Mouse (Mus musculus) CH12.LX (cell line): ENCODE measurements at regions not wholly inside any gene's neighbourhood (a gene's known extent, or its start where the extent isn't known, plus 50 kb on each side); places are given as distances from the start of the nearest gene placed in this dataset.

ENCODE experiments used
- DNase-seq: peaks from one replicate; pipeline ENCODE4 v3.0.0-alpha.2; 2013; ENCODE audit errors: extremely low read depth
- H3K27ac ChIP-seq: 2 replicates; pipeline ENCODE4 v1.5.1; 2012; ENCODE audit warnings: low read depth, mild to moderate bottlenecking, control low read depth, moderate library complexity; ENCODE audit not compliant: insufficient read depth
- H3K27me3 ChIP-seq: replicated peaks from 2 replicates; pipeline ENCODE3; 2012; ENCODE audit warnings: inconsistent platforms
- H3K36me3 ChIP-seq, 2 experiments: replicated peaks in 1 of 2; 2 replicates each; pipeline versions ENCODE3 to v1.6.1; 2012; ENCODE audit warnings: inconsistent platforms in 1 of 2, low read length in 1 of 2, mild to moderate bottlenecking in 1 of 2, mixed read lengths in 1 of 2, moderate library complexity in 1 of 2; ENCODE audit not compliant: control insufficient read depth in 1 of 2, insufficient read depth in 1 of 2
- H3K4me1 ChIP-seq, 2 experiments: 2 replicates each; pipeline ENCODE4 v1.6.1; 2012; ENCODE audit warnings: inconsistent platforms in 1 of 2, moderate library complexity in 1 of 2; ENCODE audit not compliant: insufficient read depth in 2 of 2, control insufficient read depth in 1 of 2
- H3K4me2 ChIP-seq: 2 replicates; pipeline ENCODE4 v1.6.1; 2012; ENCODE audit warnings: low read depth, mild to moderate bottlenecking, control low read depth; ENCODE audit not compliant: poor library complexity, insufficient read depth, severe bottlenecking
- H3K4me3 ChIP-seq, 3 experiments: fragments of 150-350 bp in 1 of 3; sonication (generic) in 1 of 3; replicated peaks in 1 of 3; 2 replicates each; pipeline versions ENCODE3 to v1.5.1; 2011 to 2012; ENCODE audit warnings: low read depth in 2 of 3, low read length in 2 of 3, mild to moderate bottlenecking in 2 of 3, moderate library complexity in 2 of 3, control low read depth in 1 of 3, improper control_type of control experiment in 1 of 3, inconsistent platforms in 1 of 3, mixed read lengths in 1 of 3; ENCODE audit not compliant: poor library complexity in 1 of 3
- H3K79me2 ChIP-seq: replicated peaks from 2 replicates; pipeline ENCODE4 v1.6.1; 2012; ENCODE audit warnings: mild to moderate bottlenecking, moderate library complexity; ENCODE audit not compliant: control insufficient read depth, poor library complexity, insufficient read depth, severe bottlenecking; ENCODE audit errors: extremely low read depth
- H3K9ac ChIP-seq: 2 replicates; pipeline ENCODE4 v1.6.1; 2012; ENCODE audit warnings: low read depth, mild to moderate bottlenecking, control low read depth, moderate library complexity; ENCODE audit not compliant: insufficient read depth
- H3K9me3 ChIP-seq: replicated peaks from 2 replicates; pipeline ENCODE3; 2012; ENCODE audit warnings: low read length, inconsistent platforms, mixed read lengths
- BHLHE40 ChIP-seq: IDR thresholded peaks from 2 replicates; pipeline ENCODE4 v1.6.1; 2011; ENCODE audit warnings: mild to moderate bottlenecking, low read depth, low read length, improper control_type of control experiment
- CHD1 ChIP-seq: IDR thresholded peaks from 2 replicates; pipeline ENCODE4 v1.6.1; 2012; ENCODE audit warnings: low read depth, low read length, improper control_type of control experiment, inconsistent platforms
- CHD2 ChIP-seq: IDR thresholded peaks from 2 replicates; pipeline ENCODE4 v1.6.1; 2011; ENCODE audit warnings: low read length, improper control_type of control experiment
- CTCF ChIP-seq, 2 experiments: IDR thresholded peaks in 1 of 2; conservative IDR thresholded peaks in 1 of 2; 2 replicates each; pipeline ENCODE4 v1.5.1; 2011 to 2012; ENCODE audit warnings: low read depth in 2 of 2, low read length in 2 of 2, improper control_type of control experiment in 1 of 2, inconsistent platforms in 1 of 2, mild to moderate bottlenecking in 1 of 2, moderate library complexity in 1 of 2
- GABPA ChIP-seq: IDR thresholded peaks from 2 replicates; pipeline ENCODE4 v1.6.1; 2012; ENCODE audit warnings: low read depth, low read length, improper control_type of control experiment, inconsistent platforms; ENCODE audit not compliant: insufficient replicate concordance
- HCFC1 ChIP-seq: IDR thresholded peaks from 2 replicates; pipeline ENCODE4 v1.6.1; 2012; ENCODE audit warnings: low read depth, mild to moderate bottlenecking, inconsistent platforms, low read length, improper control_type of control experiment
- IRF4 ChIP-seq: IDR thresholded peaks from 2 replicates; pipeline ENCODE4 v1.6.1; 2014; ENCODE audit warnings: low read depth, mild to moderate bottlenecking, inconsistent platforms, low read length, improper control_type of control experiment
- JUN ChIP-seq: IDR thresholded peaks from 2 replicates; pipeline ENCODE4 v1.6.1; 2011; ENCODE audit warnings: low read depth, mild to moderate bottlenecking, low read length, improper control_type of control experiment, moderate library complexity; ENCODE audit not compliant: insufficient read depth
- KAT2A ChIP-seq: IDR thresholded peaks from 2 replicates; pipeline ENCODE4 v1.6.1; 2012; ENCODE audit warnings: low read length, improper control_type of control experiment, inconsistent platforms; ENCODE audit not compliant: insufficient replicate concordance
- MAFK ChIP-seq: IDR thresholded peaks from 2 replicates; pipeline ENCODE4 v1.6.1; 2011; ENCODE audit warnings: low read length, improper control_type of control experiment; ENCODE audit not compliant: insufficient replicate concordance
- MAX ChIP-seq: IDR thresholded peaks from 2 replicates; pipeline ENCODE4 v1.6.1; 2011; ENCODE audit warnings: low read length, improper control_type of control experiment
- MEF2A ChIP-seq: IDR thresholded peaks from 2 replicates; pipeline ENCODE4 v1.6.1; 2014; ENCODE audit warnings: low read depth, mild to moderate bottlenecking, inconsistent platforms, low read length, improper control_type of control experiment, borderline replicate concordance
- MXI1 ChIP-seq: IDR thresholded peaks from 2 replicates; pipeline ENCODE4 v1.6.1; 2011; ENCODE audit warnings: mild to moderate bottlenecking, low read depth, low read length, improper control_type of control experiment
- MYC ChIP-seq: IDR thresholded peaks from 2 replicates; pipeline ENCODE4 v1.6.1; 2011; ENCODE audit warnings: low read depth, mild to moderate bottlenecking, improper control_type of control experiment, low read length
- NELFE ChIP-seq: IDR thresholded peaks from 2 replicates; pipeline ENCODE4 v1.6.1; 2011; ENCODE audit warnings: low read depth, low read length, improper control_type of control experiment
- PAX5 ChIP-seq: IDR thresholded peaks from 2 replicates; pipeline ENCODE4 v1.6.1; 2012; ENCODE audit warnings: low read length, inconsistent platforms, mixed read lengths
- POLR2A ChIP-seq: IDR thresholded peaks from 2 replicates; pipeline ENCODE4 v1.6.1; 2011; ENCODE audit warnings: low read depth, mild to moderate bottlenecking, improper control_type of control experiment, low read length
- RAD21 ChIP-seq: IDR thresholded peaks from 2 replicates; pipeline ENCODE4 v1.6.1; 2011; ENCODE audit warnings: low read depth, mild to moderate bottlenecking, low read length, improper control_type of control experiment, moderate library complexity
- SMC3 ChIP-seq: IDR thresholded peaks from 2 replicates; pipeline ENCODE4 v1.6.1; 2011; ENCODE audit warnings: low read depth, low read length, improper control_type of control experiment
- TBP ChIP-seq: conservative IDR thresholded peaks from 2 replicates; pipeline ENCODE4 v1.6.1; 2011; ENCODE audit warnings: low read depth, low read length, improper control_type of control experiment
- TCF12 ChIP-seq: IDR thresholded peaks from 2 replicates; pipeline ENCODE4 v1.6.1; 2014; ENCODE audit warnings: low read depth, mild to moderate bottlenecking, inconsistent platforms, low read length, improper control_type of control experiment
- USF1 ChIP-seq: IDR thresholded peaks from 2 replicates; pipeline ENCODE4 v1.6.1; 2014; ENCODE audit warnings: low read depth, mild to moderate bottlenecking, inconsistent platforms, low read length, improper control_type of control experiment
- USF2 ChIP-seq: conservative IDR thresholded peaks from 2 replicates; pipeline ENCODE4 v1.6.1; 2011; ENCODE audit warnings: low read depth, low read length, improper control_type of control experiment
- ZKSCAN1 ChIP-seq: IDR thresholded peaks from 2 replicates; pipeline ENCODE4 v1.6.1; 2012; ENCODE audit warnings: low read depth, inconsistent platforms, low read length, improper control_type of control experiment, borderline replicate concordance
- ZMIZ1 ChIP-seq: IDR thresholded peaks from 2 replicates; pipeline ENCODE4 v1.6.1; 2012; ENCODE audit warnings: low read depth, mild to moderate bottlenecking, inconsistent platforms, low read length, improper control_type of control experiment
- ZNF384 ChIP-seq: IDR thresholded peaks from 2 replicates; pipeline ENCODE4 v1.6.1; 2012; ENCODE audit warnings: low read depth, low read length, improper control_type of control experiment, inconsistent platforms
- dilution Hi-C: fragments of 300-500 bp; cut with MboI; formaldehyde crosslinking; loops from 2 replicates; pipeline ENCODE4 v1.14.3; 2020; ENCODE audit warnings: low sequenced_read_pairs; ENCODE audit not compliant: extremely low pct_unique_long_range_greater_than_20kb, extremely low pct_ligation_motif_present
- in situ Hi-C: fragments of 300-500 bp; cut with MboI; formaldehyde crosslinking; loops from 3 replicates; pipeline ENCODE4 v1.14.3; 2019; ENCODE audit warnings: low sequenced_read_pairs, low pct_ligation_motif_present, low pct_unique_long_range_greater_than_20kb, mixed read lengths

GRCm38 (mm10) chr3:133965322-133965721 lies 271.0 kb upstream of the Cxxc4 start:
- Histone ChIP-seq H3K4me2 (no peak overlapping the region), H3K9ac (no peak overlapping the region), H3K4me1 (no peaks in the 10 kb centered on the region), H3K4me3 (no peak overlapping the region), H3K36me3 (no peaks in the 10 kb centered on the region), H3K79me2 (no peaks in the 10 kb centered on the region), H3K27me3 (no peaks in the 10 kb centered on the region), H3K9me3 (no peaks in the 10 kb centered on the region), H3K27ac (no peak overlapping the region)
- no peak for TF ChIP-seq KAT2A
- no peak for TF ChIP-seq ZNF384
- TF ChIP-seq ZKSCAN1, result no peak
- no peak for TF ChIP-seq RAD21
- TF ChIP-seq TCF12, result no peak
- TF ChIP-seq CHD2, result no peak
- no peak for TF ChIP-seq CHD1
- TF ChIP-seq GABPA, result no peak
- no peak for TF ChIP-seq CTCF (conservative IDR thresholded peaks at IDR 0.05 in 1 of 2, IDR thresholded peaks at IDR 0.05 in 1 of 2; ENCODE audit: low read depth in 2 of 2, low read length in 2 of 2)
- no peak for TF ChIP-seq USF2
- no peak for TF ChIP-seq MXI1
- TF ChIP-seq SMC3, result no peak
- no peak for TF ChIP-seq MYC
- no peak for TF ChIP-seq MAFK
- TF ChIP-seq JUN, result no peak
- TF ChIP-seq ZMIZ1, result no peak
- no peak for TF ChIP-seq BHLHE40
- dilution Hi-C loops (no loop called here), in situ Hi-C loops (no loop called here)
- no peak for DNase-seq

- no peaks in the 10 kb centered on the region for H3K27me3 ChIP-seq
- TF ChIP-seq JUN (no peak), BHLHE40 (no peak), PAX5 (no peak), SMC3 (no peak), IRF4 (no peak), MAX (no peak), GABPA (no peak), MEF2A (no peak), CHD1 (no peak), POLR2A (no peak), USF1 (no peak), HCFC1 (no peak), TBP (no peak), NELFE (no peak)
- H3K36me3 ChIP-seq, result no peaks in the 10 kb centered on the region
- in situ Hi-C loops (no loop called here), dilution Hi-C loops (no loop called here)
- no peak overlapping the region for H3K9ac ChIP-seq
- no peak overlapping the region for H3K4me3 ChIP-seq
- H3K4me2 ChIP-seq, result no peak overlapping the region
- H3K27ac ChIP-seq, result no peak overlapping the region
- H3K4me1 ChIP-seq, result no peaks in the 10 kb centered on the region
- DNase-seq, result no peak
- H3K79me2 ChIP-seq, result no peaks in the 10 kb centered on the region
- no peaks in the 10 kb centered on the region for H3K9me3 ChIP-seq
Observed at GRCm38 (mm10) chr3:133968176-133968575, 268.1 kb upstream of the Cxxc4 start.
